Mouse (Mus musculus): Measurements from ENCODE around the gene Mks1. TPM values are rescaled to one million over a fixed set of nuclear protein-coding genes. Genes with fewer than 3 reads are reported as not detected.

Mks1 gene
- polyA plus RNA-seq, 1 experiment from 2014 or later = 11.3 TPM

- WGBS = 70% methylated on average over 6 of the region's 6 CpGs
- ATAC-seq (ENCODE audit: insufficient read depth) (no peak), DNase-seq (no peak)
- no peak within 1 kb of the TSS for H3K27ac ChIP-seq (ENCODE audit: low read depth)
- no peak for TF ChIP-seq CTCF (IDR thresholded peaks at IDR 0.05; ENCODE audit: low read depth)
- H3K9ac ChIP-seq = no peak within 1 kb of the TSS
- H3K9me3 ChIP-seq (ENCODE audit: low read depth, low read length) = no peaks in the 10 kb centered on the region
- H3K4me2 ChIP-seq = no peak within 1 kb of the TSS
- H3K27me3 ChIP-seq (ENCODE audit: insufficient read depth, low read length) = no peaks in the 10 kb centered on the region
- H3K4me1 ChIP-seq (ENCODE audit: insufficient read depth) = no peaks in the 10 kb centered on the region
- H3K36me3 ChIP-seq (ENCODE audit: insufficient read depth) = no peaks in the 10 kb centered on the region
- H3K4me3 ChIP-seq (ENCODE audit: low read depth, low read length) = no peak within 1 kb of the TSS
Observed at GRCm38 (mm10) chr11:87875436-87875835, 22.4 kb downstream of the Mks1 start, which contains the start of gene Epx. Epx (minus strand) TSS chr11:87875536.

GRCm38 (mm10) chr11:87879826-87880225, 26.8 kb downstream of the Mks1 start:
- H3K27me3 ChIP-seq (ENCODE audit: insufficient read depth, low read length) = no peaks in the 10 kb centered on the region

GRCm38 (mm10) chr11:87881714-87882113, 28.7 kb downstream of the Mks1 start:
- Histone ChIP-seq H3K36me3 (ENCODE audit: insufficient read depth) (no peaks in the 10 kb centered on the region), H3K9me3 (ENCODE audit: low read depth, low read length) (no peaks in the 10 kb centered on the region), H3K4me2 (no peak overlapping the region), H3K27me3 (ENCODE audit: insufficient read depth, low read length) (no peaks in the 10 kb centered on the region), H3K9ac (no peak overlapping the region), H3K4me3 (ENCODE audit: low read depth, low read length) (no peak overlapping the region), H3K4me1 (ENCODE audit: insufficient read depth) (no peaks in the 10 kb centered on the region), H3K27ac (ENCODE audit: low read depth) (no peak overlapping the region)
- DNase-seq (no peak), ATAC-seq (ENCODE audit: insufficient read depth) (no peak)
- no peak for TF ChIP-seq CTCF (IDR thresholded peaks at IDR 0.05; ENCODE audit: low read depth)
- 57% methylated on average over 4 of the region's 4 CpGs for WGBS

More at GRCm38 (mm10) chr11:87879826-87880225, 26.8 kb downstream of the Mks1 start:
- 69% methylated on average over 9 of the region's 9 CpGs for WGBS
- Histone ChIP-seq H3K4me1 (ENCODE audit: insufficient read depth) (no peaks in the 10 kb centered on the region), H3K4me3 (ENCODE audit: low read depth, low read length) (no peak overlapping the region), H3K27ac (ENCODE audit: low read depth) (no peak overlapping the region), H3K9ac (no peak overlapping the region), H3K4me2 (no peak overlapping the region), H3K36me3 (ENCODE audit: insufficient read depth) (no peaks in the 10 kb centered on the region), H3K9me3 (ENCODE audit: low read depth, low read length) (no peaks in the 10 kb centered on the region)
- DNase-seq (no peak), ATAC-seq (ENCODE audit: insufficient read depth) (no peak)
- TF ChIP-seq CTCF (IDR thresholded peaks at IDR 0.05; ENCODE audit: low read depth) = no peak

GRCm38 (mm10) chr11:87883493-87883892, 30.5 kb downstream of the Mks1 start:
- TF ChIP-seq CTCF (IDR thresholded peaks at IDR 0.05; ENCODE audit: low read depth) = peak; percentile 65

GRCm38 (mm10) chr11:87884856-87885255, 31.8 kb downstream of the Mks1 start:
- DNase-seq (no peak), ATAC-seq (ENCODE audit: insufficient read depth) (no peak)
- no peak overlapping the region for H3K4me2 ChIP-seq
- no peaks in the 10 kb centered on the region for H3K36me3 ChIP-seq (ENCODE audit: insufficient read depth)
- WGBS = 76% methylated on average over 5 of the region's 5 CpGs
- no peaks in the 10 kb centered on the region for H3K9me3 ChIP-seq (ENCODE audit: low read depth, low read length)
- H3K4me1 ChIP-seq (ENCODE audit: insufficient read depth) = no peaks in the 10 kb centered on the region
- H3K27me3 ChIP-seq (ENCODE audit: insufficient read depth, low read length) = no peaks in the 10 kb centered on the region
- H3K4me3 ChIP-seq (ENCODE audit: low read depth, low read length) = no peak overlapping the region
- no peak for TF ChIP-seq CTCF (IDR thresholded peaks at IDR 0.05; ENCODE audit: low read depth)
- no peak overlapping the region for H3K27ac ChIP-seq (ENCODE audit: low read depth)
- H3K9ac ChIP-seq = no peak overlapping the region

More at GRCm38 (mm10) chr11:87883493-87883892, 30.5 kb downstream of the Mks1 start:
- DNase-seq (peak; percentile 59), ATAC-seq (ENCODE audit: insufficient read depth) (no peak)
- Histone ChIP-seq H3K36me3 (ENCODE audit: insufficient read depth) (no peaks in the 10 kb centered on the region), H3K27ac (ENCODE audit: low read depth) (no peak overlapping the region), H3K27me3 (ENCODE audit: insufficient read depth, low read length) (no peaks in the 10 kb centered on the region), H3K9ac (no peak overlapping the region), H3K9me3 (ENCODE audit: low read depth, low read length) (no peaks in the 10 kb centered on the region), H3K4me1 (ENCODE audit: insufficient read depth) (no peaks in the 10 kb centered on the region), H3K4me2 (no peak overlapping the region), H3K4me3 (ENCODE audit: low read depth, low read length) (no peak overlapping the region)
- 32% methylated on average over 5 of the region's 5 CpGs for WGBS

- Histone ChIP-seq H3K27me3 (ENCODE audit: insufficient read depth, low read length) (no peaks in the 10 kb centered on the region), H3K4me2 (no peak within 1 kb of the TSS), H3K4me1 (ENCODE audit: insufficient read depth) (no peaks in the 10 kb centered on the region), H3K36me3 (ENCODE audit: insufficient read depth) (no peaks in the 10 kb centered on the region), H3K27ac (ENCODE audit: low read depth) (no peak within 1 kb of the TSS), H3K4me3 (ENCODE audit: low read depth, low read length) (no peak within 1 kb of the TSS), H3K9ac (no peak within 1 kb of the TSS), H3K9me3 (ENCODE audit: low read depth, low read length) (no peaks in the 10 kb centered on the region)
- TF ChIP-seq CTCF (IDR thresholded peaks at IDR 0.05; ENCODE audit: low read depth) = no peak
- ATAC-seq (ENCODE audit: insufficient read depth) (no peak), DNase-seq (no peak)
- WGBS = 83% methylated on average over 6 of the region's 6 CpGs
Observed at GRCm38 (mm10) chr11:87892168-87892567, 39.2 kb downstream of the Mks1 start, which contains the start of gene Olfr462. Olfr462 (minus strand) TSS chr11:87892268.

- Histone ChIP-seq H3K36me3 (ENCODE audit: insufficient read depth) (no peaks in the 10 kb centered on the region), H3K9ac (no peak within 1 kb of the TSS), H3K4me1 (ENCODE audit: insufficient read depth) (no peaks in the 10 kb centered on the region), H3K27me3 (ENCODE audit: insufficient read depth, low read length) (no peaks in the 10 kb centered on the region; the same call in 1 of the 2 replicates), H3K4me3 (ENCODE audit: low read depth, low read length) (no peak within 1 kb of the TSS), H3K4me2 (no peak within 1 kb of the TSS), H3K27ac (ENCODE audit: low read depth) (no peak within 1 kb of the TSS), H3K9me3 (ENCODE audit: low read depth, low read length) (no peaks in the 10 kb centered on the region)
- DNase-seq = no peak
- no peak for ATAC-seq (ENCODE audit: insufficient read depth)
- no peak for TF ChIP-seq CTCF (IDR thresholded peaks at IDR 0.05; ENCODE audit: low read depth)
Observed at GRCm38 (mm10) chr11:87897287-87897686, 44.3 kb downstream of the Mks1 start, which contains the start of gene Olfr463. Olfr463 (minus strand) TSS chr11:87897387.

GRCm38 (mm10) chr11:87904331-87904730, 51.3 kb downstream of the Mks1 start:
- ATAC-seq (ENCODE audit: insufficient read depth) (no peak), DNase-seq (no peak)
- no peak for TF ChIP-seq CTCF (IDR thresholded peaks at IDR 0.05; ENCODE audit: low read depth)
- Histone ChIP-seq H3K27ac (ENCODE audit: low read depth) (no peak overlapping the region), H3K36me3 (ENCODE audit: insufficient read depth) (no peaks in the 10 kb centered on the region), H3K9me3 (ENCODE audit: low read depth, low read length) (no peaks in the 10 kb centered on the region), H3K27me3 (ENCODE audit: insufficient read depth, low read length) (no peaks in the 10 kb centered on the region), H3K4me2 (no peak overlapping the region), H3K4me3 (ENCODE audit: low read depth, low read length) (no peak overlapping the region), H3K4me1 (ENCODE audit: insufficient read depth) (no peaks in the 10 kb centered on the region), H3K9ac (no peak overlapping the region)
- 74% methylated on average over 3 of the region's 3 CpGs for WGBS

Other genes starting within 250 kb of the Mks1 start
- 0.38 and 0.41 TPM in 2 replicates for gene Hsf5, start 236.1 kb upstream of the Mks1 start, polyA plus RNA-seq (2014; fragmentation: Nextera tagmentation; extraction: Ambion mirVana)
- gene Rnf43, start 190.5 kb upstream of the Mks1 start, polyA plus RNA-seq (2014; fragmentation: Nextera tagmentation; extraction: Ambion mirVana) = 18.0 and 21.5 TPM in 2 replicates
- 145 and 146 TPM in 2 replicates for gene Supt4a, start 115.7 kb upstream of the Mks1 start, polyA plus RNA-seq (2014; fragmentation: Nextera tagmentation; extraction: Ambion mirVana)
- 1.5 and 2.5 TPM in 2 replicates for gene Tspoap1, start 92.7 kb upstream of the Mks1 start, polyA plus RNA-seq (2014; fragmentation: Nextera tagmentation; extraction: Ambion mirVana)
- 0.37 and 0.89 TPM in 2 replicates for gene Mpo, start 59.6 kb upstream of the Mks1 start, polyA plus RNA-seq (2014; fragmentation: Nextera tagmentation; extraction: Ambion mirVana)
- gene Lpo, start 24.9 kb upstream of the Mks1 start, polyA plus RNA-seq (2014; fragmentation: Nextera tagmentation; extraction: Ambion mirVana) = 0.05 TPM in 1 of 2 replicates, not detected in the other
- gene Epx, start 22.3 kb downstream of the Mks1 start, polyA plus RNA-seq (2014; fragmentation: Nextera tagmentation; extraction: Ambion mirVana) = not detected in 2 replicates
- not detected in 2 replicates for gene Olfr462, start 39.1 kb downstream of the Mks1 start, polyA plus RNA-seq (2014; fragmentation: Nextera tagmentation; extraction: Ambion mirVana)
- not detected in 2 replicates for gene Olfr463, start 44.2 kb downstream of the Mks1 start, polyA plus RNA-seq (2014; fragmentation: Nextera tagmentation; extraction: Ambion mirVana)
- gene Olfr464, start 67.8 kb downstream of the Mks1 start, polyA plus RNA-seq (2014; fragmentation: Nextera tagmentation; extraction: Ambion mirVana) = not detected in 2 replicates
- 19.7 and 19.9 TPM in 2 replicates for gene Dynll2, start 134.3 kb downstream of the Mks1 start, polyA plus RNA-seq (2014; fragmentation: Nextera tagmentation; extraction: Ambion mirVana)
- 446 and 450 TPM in 2 replicates for gene Srsf1, start 194.2 kb downstream of the Mks1 start, polyA plus RNA-seq (2014; fragmentation: Nextera tagmentation; extraction: Ambion mirVana)
- 44.5 and 46.8 TPM in 2 replicates for gene Vezf1, start 215.1 kb downstream of the Mks1 start, polyA plus RNA-seq (2014; fragmentation: Nextera tagmentation; extraction: Ambion mirVana)
- gene Cuedc1, start 244.8 kb downstream of the Mks1 start, polyA plus RNA-seq (2014; fragmentation: Nextera tagmentation; extraction: Ambion mirVana) = 14.1 and 16.8 TPM in 2 replicates

Measured in lung, embryonic 14.5 days (tissue).